Mouse (Mus musculus): ENCODE measurements around the gene Vamp2. TPM values are rescaled to one million over a fixed set of nuclear protein-coding genes. Genes with fewer than 3 reads are reported as not detected.

Gene Vamp2
- total RNA-seq, 2 experiments from 2014 or later, result 71.1 to 85.8 TPM

GRCm38 (mm10) chr11:69123056-69123692 lies 34.9 kb downstream of the Vamp2 start:
- intact Hi-C loops (cut with DNase I), result loop anchor here (2.0 kb wide), 1 partner anchor 34 kb away; the partner anchor contains the start of gene Vamp2
- peak; percentile 93 to 95 for DNase-seq

GRCm38 (mm10) chr11:69123693-69124497 lies 35.6 kb downstream of the Vamp2 start:
- intact Hi-C loops (cut with DNase I), result loop anchor here (1.0 to 2.0 kb wide), 3 partner anchors 35 to 84 kb away; partner anchors contain the start of gene Vamp2
- DNase-seq, result peak; percentile 92 to 94

GRCm38 (mm10) chr11:69124498-69124847 lies 36.2 kb downstream of the Vamp2 start:
- DNase-seq, result peak; percentile 77 to 81

GRCm38 (mm10) chr11:69125041-69125851 lies 37.0 kb downstream of the Vamp2 start:
- DNase-seq, result peak; percentile 87 to 88
- intact Hi-C loops (cut with DNase I), result loop anchor here (1.0 to 5.0 kb wide), 2 partner anchors 25 to 247 kb away; no protein-coding TSS in a partner anchor

More at GRCm38 (mm10) chr11:69124498-69124847, 36.2 kb downstream of the Vamp2 start:
- intact Hi-C loops (cut with DNase I), result loop anchor here (1.0 kb wide), 2 partner anchors 61 to 84 kb away; no protein-coding TSS in a partner anchor

GRCm38 (mm10) chr11:69125852-69125918 lies 37.4 kb downstream of the Vamp2 start, which contains the start of gene Aloxe3:
TSS of gene Aloxe3 (plus strand) at chr11:69125896.
- no peak for DNase-seq
- intact Hi-C loops (cut with DNase I), result loop anchor here (1.0 to 5.0 kb wide), 2 partner anchors 25 to 247 kb away; no protein-coding TSS in a partner anchor

- DNase-seq, result no peak
- intact Hi-C loops (cut with DNase I), result loop anchor here (1.0 to 5.0 kb wide), 2 partner anchors 24 to 246 kb away; no protein-coding TSS in a partner anchor
These were observed 37.8 kb downstream of the Vamp2 start for GRCm38 (mm10) chr11:69125919-69126705.

GRCm38 (mm10) chr11:69126706-69127095 lies 38.4 kb downstream of the Vamp2 start:
- intact Hi-C loops (cut with DNase I), result loop anchor here (5.0 kb wide), 1 partner anchor 246 kb away; no protein-coding TSS in a partner anchor
- no peak for DNase-seq

- no peak for DNase-seq
- intact Hi-C loops (cut with DNase I), result loop anchor here (5.0 kb wide), 1 partner anchor 244 kb away; no protein-coding TSS in a partner anchor
These were observed 40.3 kb downstream of the Vamp2 start for GRCm38 (mm10) chr11:69128426-69129122.

- intact Hi-C loops (cut with DNase I), result no loop called here
- no peak for DNase-seq
These were observed 45.3 kb downstream of the Vamp2 start for GRCm38 (mm10) chr11:69133566-69133922.

- peak; percentile 39 to 53 for DNase-seq
- intact Hi-C loops (cut with DNase I), result no loop called here
These were observed 45.8 kb downstream of the Vamp2 start for GRCm38 (mm10) chr11:69133923-69134621.

- DNase-seq, result no peak
- intact Hi-C loops (cut with DNase I), result no loop called here
These were observed 46.3 kb downstream of the Vamp2 start for GRCm38 (mm10) chr11:69134622-69134968.

- intact Hi-C loops (cut with DNase I), result no loop called here
- no peak for DNase-seq
These were observed 47.1 kb downstream of the Vamp2 start for GRCm38 (mm10) chr11:69135361-69135760.

Other genes starting within 250 kb of the Vamp2 start
- 10 to 100 TPM; 67.3 to 70.9 TPM for gene Ndel1, start 216.6 kb upstream of the Vamp2 start, total RNA-seq (2021)
- gene Rnf222, start 199.9 kb upstream of the Vamp2 start, total RNA-seq (2021), result under 1 TPM; 0.10 to 0.17 TPM
- gene Rpl26, start 186.9 kb upstream of the Vamp2 start, total RNA-seq (2021), result 100 to 1,000 TPM; 777 to 828 TPM
- gene Odf4, start 161.4 kb upstream of the Vamp2 start, total RNA-seq (2021), result not detected
- 10 to 100 TPM; 43.2 to 49.6 TPM for gene Arhgef15, start 131.0 kb upstream of the Vamp2 start, total RNA-seq (2021)
- gene Slc25a35, start 120.4 kb upstream of the Vamp2 start, total RNA-seq (2021), result 1 to 10 TPM; 3.4 to 4.3 TPM
- gene Rangrf, start 113.3 kb upstream of the Vamp2 start, total RNA-seq (2021), result 10 to 100 TPM; 40.1 to 46.8 TPM
- gene Pfas, start 80.0 kb upstream of the Vamp2 start, total RNA-seq (2021), result 1 to 10 TPM; 9.3 to 9.5 TPM
- gene Ctc1, start 72.6 kb upstream of the Vamp2 start, total RNA-seq (2021), result 10 to 100 TPM; 21.9 to 26.6 TPM
- gene Aurkb, start 42.8 kb upstream of the Vamp2 start, total RNA-seq (2021), result 10 to 100 TPM; 11.6 to 15.4 TPM
- 10 to 100 TPM; 16.7 to 19.4 TPM for gene Borcs6, start 28.8 kb upstream of the Vamp2 start, total RNA-seq (2021)
- 1 to 10 TPM; 5.8 to 7.8 TPM for gene Tmem107, start 17.7 kb upstream of the Vamp2 start, total RNA-seq (2021)
- 100 to 1,000 TPM in 1 of 2 experiments, 10 to 100 TPM in 1; 61.4 to 101 TPM for gene Per1, start 6.7 kb downstream of the Vamp2 start, total RNA-seq (2021)
- under 1 TPM; 0.17 to 0.34 TPM for gene Hes7, start 31.9 kb downstream of the Vamp2 start, total RNA-seq (2021)
- under 1 TPM; 0.42 to 0.60 TPM for gene 9130213A22Rik, start 34.1 kb downstream of the Vamp2 start, total RNA-seq (2021)
- gene Aloxe3, start 37.4 kb downstream of the Vamp2 start, total RNA-seq (2021), result not detected
- gene Alox12b, start 68.5 kb downstream of the Vamp2 start, total RNA-seq (2021), result not detected
- 1 to 10 TPM; 2.0 to 2.2 TPM for gene Alox8, start 109.4 kb downstream of the Vamp2 start, total RNA-seq (2021)
- under 1 TPM; 0.41 to 0.60 TPM for gene Gucy2e, start 148.5 kb downstream of the Vamp2 start, total RNA-seq (2021)
- 1 to 10 TPM; 5.7 to 8.6 TPM for gene Cntrob, start 235.3 kb downstream of the Vamp2 start, total RNA-seq (2021)
- gene Trappc1, start 235.5 kb downstream of the Vamp2 start, total RNA-seq (2021), result 10 to 100 TPM; 71.8 to 73.7 TPM
- 1 to 10 TPM in 1 of 2 experiments, under 1 TPM in 1; 0.97 to 1.0 TPM for gene Kcnab3, start 237.8 kb downstream of the Vamp2 start, total RNA-seq (2021)

Measured in heart, postnatal 10 days (tissue).